Mouse (Mus musculus): ENCODE data around the gene Rnaseh1. TPM values are rescaled to one million over a fixed set of nuclear protein-coding genes. Genes with fewer than 3 reads are reported as not detected.

Rnaseh1 gene
- polyA plus RNA-seq, 1 experiment, result 5.0 TPM

- Histone ChIP-seq H3K36me3 (ENCODE audit: control insufficient read depth, insufficient read depth, low read length) (peaks cover 31% of the 10 kb centered on the region), H3K4me3 (ENCODE audit: low read depth, low read length) (no peak overlapping the region)
- WGBS, result 85% methylated on average over 4 of the region's 4 CpGs
These were observed 58.8 kb downstream of the Rnaseh1 start for GRCm38 (mm10) chr12:28708154-28708553.

More at GRCm38 (mm10) chr12:28708154-28708553, 58.8 kb downstream of the Rnaseh1 start:
- H3K27me3 ChIP-seq (ENCODE audit: control insufficient read depth, insufficient read depth, low read length), result no peaks in the 10 kb centered on the region
- TF ChIP-seq CTCF (IDR thresholded peaks at IDR 0.05; ENCODE audit: extremely low read depth, insufficient read length, insufficient replicate concordance, low read depth, low read length), result no peak
- TF ChIP-seq POLR2A (IDR thresholded peaks at IDR 0.05; ENCODE audit: low read depth, low read length), result no peak
- H3K4me1 ChIP-seq (ENCODE audit: control insufficient read depth, insufficient read depth, insufficient read length, low read length), result no peaks in the 10 kb centered on the region
- no peak overlapping the region for H3K27ac ChIP-seq (ENCODE audit: insufficient read depth, low read depth, low read length)

Other genes with a start within 250 kb of the Rnaseh1 start
- gene Dcdc2c, start 97.2 kb upstream of the Rnaseh1 start, polyA plus RNA-seq (2012; rRNA removed), result not detected in 2 replicates
- gene Allc, start 67.1 kb upstream of the Rnaseh1 start, polyA plus RNA-seq (2012; rRNA removed), result not detected in 2 replicates
- gene Colec11, start 26.2 kb upstream of the Rnaseh1 start, polyA plus RNA-seq (2012; rRNA removed), result 0.10 and 0.13 TPM in 2 replicates
- gene Rps7, start 13.6 kb upstream of the Rnaseh1 start, polyA plus RNA-seq (2012; rRNA removed), result 56.0 and 82.1 TPM in 2 replicates
- 4.5 and 4.9 TPM in 2 replicates for gene Adi1, start 25.6 kb downstream of the Rnaseh1 start, polyA plus RNA-seq (2012; rRNA removed)
- 8.8 and 15.2 TPM in 2 replicates for gene Trappc12, start 100.9 kb downstream of the Rnaseh1 start, polyA plus RNA-seq (2012; rRNA removed)
- 27.4 and 57.7 TPM in 2 replicates for gene Eipr1, start 102.2 kb downstream of the Rnaseh1 start, polyA plus RNA-seq (2012; rRNA removed)

Data from small intestine, adult 2 months (tissue).